Mouse (Mus musculus) cerebellum, postnatal 25 days (tissue): ENCODE measurements around the gene Exoc3l4.

Experiments used
- DNase-seq, 2 experiments: peaks; one replicate each; pipeline ENCODE4 v3.0.0; 2021; ENCODE audit warnings: mixed read lengths in 2 of 2

The Exoc3l4 gene

GRCm38 (mm10) chr12:111454021-111454420 lies 37.2 kb downstream of the Exoc3l4 start:
- DNase-seq: no peak

- DNase-seq: no peak
Observed at GRCm38 (mm10) chr12:111454543-111455280, 37.9 kb downstream of the Exoc3l4 start.

- DNase-seq: no peak
Observed at GRCm38 (mm10) chr12:111455311-111455846, 38.6 kb downstream of the Exoc3l4 start.

GRCm38 (mm10) chr12:111455860-111456259 lies 39.0 kb downstream of the Exoc3l4 start:
- no peak for DNase-seq

GRCm38 (mm10) chr12:111457742-111458141 lies 40.9 kb downstream of the Exoc3l4 start:
- no peak for DNase-seq

GRCm38 (mm10) chr12:111463570-111463969 lies 46.8 kb downstream of the Exoc3l4 start:
- DNase-seq: no peak

GRCm38 (mm10) chr12:111466369-111466768 lies 49.6 kb downstream of the Exoc3l4 start:
- no peak for DNase-seq

- no peak for DNase-seq
Observed at GRCm38 (mm10) chr12:111468206-111468605, 51.4 kb downstream of the Exoc3l4 start.

GRCm38 (mm10) chr12:111469507-111469906 lies 52.7 kb downstream of the Exoc3l4 start:
- DNase-seq: peak; percentile 71 to 85

GRCm38 (mm10) chr12:111471119-111471518 lies 54.3 kb downstream of the Exoc3l4 start:
- DNase-seq: no peak

GRCm38 (mm10) chr12:111471721-111472120 lies 54.9 kb downstream of the Exoc3l4 start:
- DNase-seq: no peak

GRCm38 (mm10) chr12:111472886-111473285 lies 56.1 kb downstream of the Exoc3l4 start:
- no peak for DNase-seq

- no peak for DNase-seq
Observed at GRCm38 (mm10) chr12:111474384-111474783, 57.6 kb downstream of the Exoc3l4 start.

- DNase-seq: peak in 1 of 2 experiments; percentile 52
Observed at GRCm38 (mm10) chr12:111474893-111475643, 58.3 kb downstream of the Exoc3l4 start.

GRCm38 (mm10) chr12:111478924-111479323 lies 62.1 kb downstream of the Exoc3l4 start:
- no peak for DNase-seq

GRCm38 (mm10) chr12:111479917-111480316 lies 63.1 kb downstream of the Exoc3l4 start:
- peak; percentile 39 to 64 for DNase-seq
